25 mouse cellular contexts compared by ENCODE assay signal in the genomic region with DNA sequence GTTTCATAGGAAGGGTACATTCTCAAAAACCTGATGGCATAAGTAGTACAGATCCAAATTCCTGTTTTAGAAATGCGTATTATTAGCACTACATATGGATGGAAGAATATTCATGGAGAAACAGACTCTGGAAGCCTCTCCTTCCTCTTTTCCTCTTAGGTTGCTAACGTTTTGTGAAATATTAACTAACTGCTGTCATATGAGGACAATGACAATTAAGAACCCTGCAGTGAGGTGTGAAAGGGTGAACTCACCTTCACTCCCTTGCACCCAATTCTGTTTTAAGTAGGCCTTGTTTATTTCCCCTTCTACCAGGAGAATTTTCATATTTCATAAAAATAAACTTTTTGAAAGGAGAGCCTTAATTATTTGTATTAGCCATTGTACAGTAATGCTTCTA.
"Had no signal": no experiment of that assay in that cellular context is flagged by ENCODE, and none has a peak within 500 bp of the region (broad histone marks: within the 10 kb centered on the region; RNA-seq: fewer than 3 reads in every experiment).

No protein-coding gene starts in this region.

- H3K9ac ChIP-seq: heart, embryonic 12.5 days; hindbrain, embryonic 12.5 days; hindbrain, embryonic 14.5 days; intestine, embryonic 15.5 days; kidney, embryonic 15.5 days; limb, embryonic 12.5 days; liver, embryonic 12.5 days had no signal

- H3K4me2 ChIP-seq: heart, embryonic 12.5 days; hindbrain, embryonic 12.5 days; hindbrain, embryonic 14.5 days; intestine, embryonic 15.5 days; kidney, embryonic 15.5 days; limb, embryonic 12.5 days; liver, embryonic 12.5 days had no signal

- H3K4me1 ChIP-seq: heart, embryonic 10.5 days; heart, embryonic 12.5 days; hindbrain, embryonic 12.5 days; intestine, embryonic 15.5 days; kidney, embryonic 15.5 days; liver, embryonic 12.5 days had no signal

- DNase-seq: gastrocnemius, adult 2 months; gastrocnemius, postnatal 10 days; gastrocnemius, postnatal 25 days; heart, adult 18-20 months; heart, postnatal 10 days; heart, postnatal 4 days; kidney, postnatal 10 days; kidney, postnatal 25 days; kidney, postnatal 4 days; liver had no signal

- ATAC-seq: hindbrain, embryonic 16.5 days; inflammation-experienced regulatory T-cells, adult 6 months; intestine, embryonic 15.5 days; intestine, postnatal 0 days; liver, embryonic 12.5 days had no signal

- H3K27ac ChIP-seq: gastrocnemius, adult 2 months; hindbrain, embryonic 10.5 days; hindbrain, embryonic 12.5 days; hindbrain, embryonic 14.5 days; intestine, embryonic 15.5 days; kidney, embryonic 15.5 days; layer of hippocampus, adult 2 months; left cerebral cortex, adult 2 months; limb, embryonic 10.5 days; limb, embryonic 12.5 days; liver, embryonic 12.5 days had no signal

- H3K9me3 ChIP-seq: heart, embryonic 10.5 days; heart, embryonic 12.5 days; hindbrain, embryonic 10.5 days; hindbrain, embryonic 12.5 days; intestine, embryonic 15.5 days; kidney, embryonic 15.5 days; limb, embryonic 10.5 days; limb, embryonic 12.5 days; liver, embryonic 12.5 days had no signal

- H3K4me3 ChIP-seq: gastrocnemius, adult 2 months; heart, embryonic 10.5 days; heart, embryonic 12.5 days; hindbrain, embryonic 10.5 days; hindbrain, embryonic 12.5 days; intestine, embryonic 15.5 days; kidney, embryonic 15.5 days; layer of hippocampus, adult 2 months; left cerebral cortex, adult 2 months; limb, embryonic 10.5 days; limb, embryonic 12.5 days; liver, embryonic 12.5 days had no signal

- H3K27me3 ChIP-seq: heart, embryonic 12.5 days; hindbrain, embryonic 12.5 days; intestine, embryonic 15.5 days; kidney, embryonic 15.5 days; limb, embryonic 12.5 days; liver, embryonic 12.5 days had no signal

- H3K36me3 ChIP-seq: heart, embryonic 10.5 days; heart, embryonic 12.5 days; hindbrain, embryonic 10.5 days; hindbrain, embryonic 12.5 days; intestine, embryonic 15.5 days; kidney, embryonic 15.5 days; limb, embryonic 10.5 days; limb, embryonic 12.5 days; liver, embryonic 12.5 days had no signal
